Mouse (Mus musculus): ENCODE data around the gene Evi2a.

- TF ChIP-seq POLR2A (IDR thresholded peaks at IDR 0.05; ENCODE audit: insufficient read depth, low read depth, low read length) (peak; percentile 70), CTCF (IDR thresholded peaks at IDR 0.05; ENCODE audit: insufficient read depth, low read depth, low read length) (no peak)
Measured at GRCm38 (mm10) chr11:79503845-79504244, 26.6 kb downstream of the Evi2a start, which contains the start of gene Omg.

Data from olfactory bulb, adult 2 months (tissue).